Mouse (Mus musculus): Measurements from ENCODE around the gene Rel. TPM values are rescaled to one million over a fixed set of nuclear protein-coding genes. Genes with fewer than 3 reads are reported as not detected.
"Not testable (repeated sequence)": the region's sequence is repeated elsewhere in the genome, so short reads cannot be mapped to it uniquely, and the experiment has no call there.

The Rel gene
- polyA plus RNA-seq, 1 experiment from 2014 or later: 0.59 TPM

DNA sequence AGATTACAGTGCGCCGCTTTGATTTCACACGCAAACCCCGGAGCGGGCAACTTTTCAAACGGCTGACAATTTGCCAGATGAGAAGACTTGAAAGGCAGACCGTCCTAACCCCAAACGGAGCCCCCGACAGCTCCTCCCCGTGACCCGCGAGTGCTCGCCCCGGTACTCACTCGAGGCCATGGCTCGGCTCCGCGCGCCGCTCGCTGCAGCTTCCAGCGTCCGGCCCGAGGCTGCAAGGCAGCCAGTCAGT lies 335 bp downstream of the Rel start:
- H3K4me3 ChIP-seq: peak overlapping the region; percentile 79
- peaks cover 40% of the 10 kb centered on the region for H3K27me3 ChIP-seq (ENCODE audit: low read depth, poor library complexity, severe bottlenecking)
- peak overlapping the region; percentile 93 for H3K27ac ChIP-seq (replicated peaks)
- under 1% methylated on average over 24 of the region's 24 CpGs for WGBS
- H3K9me3 ChIP-seq (replicated peaks): no peaks in the 10 kb centered on the region
- H3K4me1 ChIP-seq: peaks cover 10% of the 10 kb centered on the region
- no peaks in the 10 kb centered on the region for H3K36me3 ChIP-seq
- DNase-seq (ENCODE audit: low spot score): peak; percentile 86

DNA sequence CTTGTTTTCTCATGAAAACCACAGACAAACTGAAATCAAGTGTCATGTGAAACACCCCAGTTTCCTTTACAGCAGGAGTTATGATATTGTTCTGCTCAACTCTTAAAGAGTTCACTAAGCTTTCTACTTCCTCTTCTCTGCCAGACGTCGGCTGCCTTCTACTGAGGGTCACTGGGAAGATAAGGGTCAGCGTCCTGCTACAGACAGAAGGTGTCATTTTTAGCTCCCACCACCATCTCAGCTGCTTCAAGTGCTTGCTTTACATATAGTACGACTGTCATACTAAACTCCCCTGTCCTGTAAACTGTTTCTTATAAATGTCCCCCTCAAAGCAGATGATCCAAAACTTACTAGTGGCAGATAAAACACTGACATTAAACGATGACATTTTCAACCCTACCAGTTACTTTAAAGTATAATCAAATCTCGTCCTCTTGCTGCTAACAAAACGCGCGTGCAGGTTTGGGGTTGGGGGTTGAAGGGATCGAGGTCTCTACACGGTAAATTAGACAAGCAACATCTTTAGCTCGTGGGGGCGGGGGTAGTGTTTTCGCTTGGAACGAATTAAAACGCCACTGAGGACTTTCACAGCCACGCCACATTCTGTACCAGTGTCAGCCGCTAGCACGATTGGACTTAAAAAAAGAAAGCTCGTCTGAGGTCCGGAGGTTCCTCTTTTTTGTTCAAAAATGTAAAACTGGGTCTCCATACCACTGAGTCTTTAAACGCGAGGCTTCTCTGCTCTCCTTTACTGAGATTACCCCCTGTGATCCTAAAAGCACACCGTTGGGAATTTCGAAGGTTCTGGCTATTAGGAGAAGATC lies 872 bp downstream of the Rel start:
- Histone ChIP-seq H3K36me3 (no peaks in the 10 kb centered on the region), H3K4me3 (peak overlapping the region; percentile 79), H3K27ac (replicated peaks) (peak overlapping the region; percentile 93), H3K27me3 (ENCODE audit: low read depth, poor library complexity, severe bottlenecking) (peaks cover 40% of the 10 kb centered on the region), H3K4me1 (peaks cover 10% of the 10 kb centered on the region), H3K9me3 (replicated peaks) (no peaks in the 10 kb centered on the region)
- under 1% methylated on average over 25 of the region's 25 CpGs for WGBS
- DNase-seq (ENCODE audit: low spot score): peak; percentile 20

DNA sequence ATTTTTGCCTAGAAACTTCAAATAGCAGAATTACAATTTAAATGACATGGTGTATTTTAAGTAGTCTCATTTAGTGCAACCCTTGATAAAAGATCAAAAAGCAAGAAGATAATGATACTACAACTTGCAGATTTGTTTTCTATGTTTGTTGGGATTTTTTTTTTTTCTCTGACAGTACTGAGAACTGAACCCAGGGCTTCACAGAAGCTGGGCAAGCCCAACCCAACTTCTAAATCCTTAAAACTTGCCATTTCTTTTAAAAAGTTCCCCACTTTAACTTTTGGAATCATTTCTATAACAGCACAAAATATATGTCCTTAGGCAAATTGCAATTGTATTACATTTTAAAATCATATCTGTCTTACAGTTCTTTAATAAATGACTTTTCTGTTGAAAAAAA lies 1.7 kb downstream of the Rel start:
- DNase-seq (ENCODE audit: low spot score): no peak
- Histone ChIP-seq H3K9me3 (replicated peaks) (no peaks in the 10 kb centered on the region), H3K27me3 (ENCODE audit: low read depth, poor library complexity, severe bottlenecking) (peaks cover 40% of the 10 kb centered on the region), H3K27ac (replicated peaks) (no peak overlapping the region), H3K4me1 (peaks cover 10% of the 10 kb centered on the region), H3K36me3 (no peaks in the 10 kb centered on the region), H3K4me3 (no peak overlapping the region)

DNA sequence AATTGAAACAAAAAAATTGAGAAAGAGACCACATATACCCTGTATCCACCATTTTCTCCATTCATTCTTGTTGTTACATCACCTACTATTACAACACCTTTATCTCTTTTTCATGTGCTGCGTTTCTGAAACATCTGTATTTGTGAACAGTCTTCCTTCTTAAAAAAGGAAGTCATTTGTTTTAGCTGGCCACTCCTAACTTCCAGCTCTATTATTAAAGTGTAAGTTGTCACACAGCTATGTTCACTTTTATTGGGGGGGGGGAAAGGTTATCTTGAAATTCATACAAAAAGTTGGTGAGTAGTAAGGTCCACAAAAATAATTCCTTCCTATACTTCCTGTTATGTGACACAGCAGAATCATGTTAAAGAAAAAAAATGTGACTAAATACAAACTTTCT lies 2.8 kb downstream of the Rel start:
- H3K9me3 ChIP-seq (replicated peaks): no peaks in the 10 kb centered on the region
- no peaks in the 10 kb centered on the region for H3K36me3 ChIP-seq
- peaks cover 10% of the 10 kb centered on the region for H3K4me1 ChIP-seq
- DNase-seq (ENCODE audit: low spot score): no peak
- H3K27ac ChIP-seq (replicated peaks): no peak overlapping the region
- 85% methylated on average over 1 of the region's 1 CpGs for WGBS
- H3K27me3 ChIP-seq (ENCODE audit: low read depth, poor library complexity, severe bottlenecking): peaks cover 33% of the 10 kb centered on the region
- H3K4me3 ChIP-seq: no peak overlapping the region

DNA sequence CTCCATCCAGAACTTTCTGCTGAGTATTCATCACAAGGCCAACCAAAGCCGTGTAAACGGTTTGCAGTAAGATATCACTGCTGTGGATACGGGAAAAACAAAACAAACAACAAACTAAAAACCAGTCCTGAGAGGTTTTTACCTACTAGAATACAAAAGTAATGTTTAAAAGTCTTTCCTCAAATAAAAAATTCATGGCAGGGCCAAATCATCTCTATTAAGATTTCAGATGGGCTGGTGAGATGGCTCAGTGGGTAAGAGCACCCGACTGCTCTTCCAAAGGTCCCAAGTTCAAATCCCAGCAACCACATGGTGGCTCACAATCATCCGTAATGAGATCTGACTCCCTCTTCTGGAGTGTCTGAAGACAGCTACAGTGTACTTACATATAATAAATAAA lies 3.4 kb downstream of the Rel start:
- not testable (repeated sequence) for H3K4me3 ChIP-seq; H3K4me1 ChIP-seq; H3K36me3 ChIP-seq; DNase-seq (ENCODE audit: low spot score); H3K27ac ChIP-seq (replicated peaks); H3K9me3 ChIP-seq (replicated peaks)
- peaks cover 27% of the 10 kb centered on the region for H3K27me3 ChIP-seq (ENCODE audit: low read depth, poor library complexity, severe bottlenecking)
- 75% methylated on average over 5 of the region's 5 CpGs for WGBS

DNA sequence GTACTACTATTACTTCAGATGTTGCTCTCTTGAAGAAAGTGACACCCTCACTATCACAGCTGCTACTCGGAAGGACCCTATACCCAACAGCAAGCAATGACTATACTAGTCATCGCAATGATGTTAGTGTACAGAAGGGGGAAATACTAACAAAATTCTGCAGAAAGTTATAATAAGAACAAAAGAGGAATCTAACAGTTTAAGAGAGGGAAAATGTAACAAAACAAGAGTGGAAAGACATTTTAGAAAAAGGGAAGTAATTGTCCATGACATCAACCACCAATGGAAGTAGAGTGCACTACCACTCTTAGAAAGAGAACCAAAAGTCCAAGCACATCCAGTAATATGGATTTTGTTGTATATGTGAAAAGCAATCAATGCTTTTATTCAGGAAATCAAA lies 8.1 kb downstream of the Rel start:
- Histone ChIP-seq H3K27ac (replicated peaks) (no peak overlapping the region), H3K9me3 (replicated peaks) (no peaks in the 10 kb centered on the region), H3K36me3 (no peaks in the 10 kb centered on the region), H3K4me1 (no peaks in the 10 kb centered on the region), H3K27me3 (ENCODE audit: low read depth, poor library complexity, severe bottlenecking) (no peaks in the 10 kb centered on the region), H3K4me3 (no peak overlapping the region)
- DNase-seq (ENCODE audit: low spot score): no peak
- WGBS: 96% methylated on average over 2 of the region's 2 CpGs

DNA sequence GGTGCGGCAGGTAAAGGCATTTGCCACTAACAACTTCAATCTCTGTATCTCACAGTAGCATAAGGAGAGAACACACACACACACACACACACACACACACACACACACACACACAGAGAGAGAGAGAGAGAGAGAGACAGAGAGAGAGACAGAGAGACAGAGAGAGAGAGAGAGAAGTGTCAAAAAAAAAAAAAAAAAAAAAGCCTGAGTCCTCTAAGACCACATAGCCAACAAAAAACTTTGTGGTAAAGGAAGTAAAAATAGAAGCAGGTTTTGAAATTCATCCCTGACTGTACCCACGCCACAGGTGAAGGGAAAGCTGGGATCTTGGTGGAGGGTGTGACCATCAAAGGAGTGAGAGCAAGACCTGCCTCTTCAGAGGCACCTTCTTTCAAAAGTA lies 12.6 kb downstream of the Rel start:
- WGBS: 88% methylated on average over 2 of the region's 2 CpGs
- DNase-seq (ENCODE audit: low spot score): no peak
- H3K27ac ChIP-seq (replicated peaks): no peak overlapping the region

DNA sequence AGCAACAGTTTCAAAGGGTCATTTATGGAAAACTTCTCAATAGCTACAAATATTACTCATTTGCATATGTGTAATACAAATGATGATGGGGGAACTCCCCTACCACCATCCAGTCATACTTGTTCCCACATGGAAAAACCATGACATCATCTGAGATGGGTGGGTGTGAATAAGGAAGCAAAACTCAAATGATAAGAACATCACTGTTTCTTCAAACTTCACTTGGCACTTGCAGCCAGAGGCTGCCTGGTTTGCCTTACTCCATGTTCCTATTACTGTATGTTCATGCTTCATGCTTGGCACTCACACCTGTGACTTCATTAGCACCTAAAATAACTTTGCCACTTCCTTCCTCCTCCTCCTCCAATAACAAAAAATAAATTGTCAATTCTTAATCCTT lies 16.4 kb downstream of the Rel start:
- Histone ChIP-seq H3K27ac (replicated peaks) (no peak overlapping the region), H3K36me3 (no peaks in the 10 kb centered on the region), H3K9me3 (replicated peaks) (no peaks in the 10 kb centered on the region), H3K27me3 (ENCODE audit: low read depth, poor library complexity, severe bottlenecking) (no peaks in the 10 kb centered on the region), H3K4me1 (no peaks in the 10 kb centered on the region), H3K4me3 (no peak overlapping the region)
- DNase-seq (ENCODE audit: low spot score): no peak

More for the DNA sequence above, 12.6 kb downstream of the Rel start:
- no peaks in the 10 kb centered on the region for H3K36me3 ChIP-seq
- H3K9me3 ChIP-seq (replicated peaks): no peaks in the 10 kb centered on the region
- H3K4me3 ChIP-seq: no peak overlapping the region
- H3K27me3 ChIP-seq (ENCODE audit: low read depth, poor library complexity, severe bottlenecking): no peaks in the 10 kb centered on the region
- no peaks in the 10 kb centered on the region for H3K4me1 ChIP-seq

DNA sequence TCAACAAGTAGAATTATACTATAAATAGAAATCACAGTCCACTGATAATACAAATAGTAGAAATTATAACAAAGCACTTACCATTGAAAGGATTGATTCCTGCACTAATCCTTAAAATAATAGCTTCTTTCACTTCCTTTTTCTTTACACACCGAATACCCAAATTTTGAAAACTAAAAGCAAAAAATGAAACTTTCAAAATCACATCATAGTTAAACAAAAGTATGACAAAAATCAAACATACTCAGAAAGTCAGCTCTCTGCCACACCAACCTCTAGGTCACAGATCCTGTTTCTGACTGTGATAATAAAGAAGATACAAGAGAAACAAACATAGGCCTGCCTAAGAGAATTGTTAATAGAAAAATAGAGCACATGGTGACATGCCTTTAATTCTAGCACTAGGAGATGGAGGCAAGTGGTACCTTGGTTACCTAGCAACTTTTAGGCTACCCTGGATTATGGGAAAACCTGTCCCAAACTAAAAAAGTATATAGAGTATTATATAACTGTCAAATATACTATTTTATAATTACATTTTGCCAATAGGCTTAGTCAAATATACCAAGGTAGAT lies 17.5 kb downstream of the Rel start:
- 91% methylated on average over 1 of the region's 1 CpGs for WGBS
- no peaks in the 10 kb centered on the region for H3K9me3 ChIP-seq (replicated peaks)

DNA sequence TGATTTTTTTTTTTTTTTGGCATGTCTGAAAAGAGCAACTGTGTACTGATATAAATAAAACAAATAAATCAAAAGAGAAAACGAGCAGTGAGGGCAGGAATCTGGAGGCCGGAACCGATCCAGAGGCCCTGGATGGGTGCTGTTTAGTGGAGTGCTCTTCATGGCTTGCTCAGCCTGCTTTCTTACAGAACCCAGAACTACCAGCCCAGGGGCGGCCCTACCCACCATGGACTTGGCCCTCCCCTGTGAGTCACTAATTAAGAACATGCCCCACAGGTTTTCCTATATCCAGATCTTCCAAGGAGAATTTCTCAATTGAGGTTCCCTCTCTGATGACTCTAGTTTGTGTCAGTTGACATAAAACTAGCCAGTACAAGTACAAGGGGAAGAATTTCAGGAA lies 24.7 kb downstream of the Rel start:
- no peak for DNase-seq (ENCODE audit: low spot score)
- Histone ChIP-seq H3K9me3 (replicated peaks) (no peaks in the 10 kb centered on the region), H3K36me3 (no peaks in the 10 kb centered on the region), H3K27me3 (ENCODE audit: low read depth, poor library complexity, severe bottlenecking) (no peaks in the 10 kb centered on the region), H3K4me1 (no peaks in the 10 kb centered on the region), H3K4me3 (no peak overlapping the region), H3K27ac (replicated peaks) (no peak overlapping the region)
- 76% methylated on average over 4 of the region's 4 CpGs for WGBS

More for the DNA sequence above, 17.5 kb downstream of the Rel start:
- Histone ChIP-seq H3K36me3 (no peaks in the 10 kb centered on the region), H3K27me3 (ENCODE audit: low read depth, poor library complexity, severe bottlenecking) (no peaks in the 10 kb centered on the region), H3K4me1 (no peaks in the 10 kb centered on the region), H3K4me3 (no peak overlapping the region), H3K27ac (replicated peaks) (no peak overlapping the region)
- no peak for DNase-seq (ENCODE audit: low spot score)

DNA sequence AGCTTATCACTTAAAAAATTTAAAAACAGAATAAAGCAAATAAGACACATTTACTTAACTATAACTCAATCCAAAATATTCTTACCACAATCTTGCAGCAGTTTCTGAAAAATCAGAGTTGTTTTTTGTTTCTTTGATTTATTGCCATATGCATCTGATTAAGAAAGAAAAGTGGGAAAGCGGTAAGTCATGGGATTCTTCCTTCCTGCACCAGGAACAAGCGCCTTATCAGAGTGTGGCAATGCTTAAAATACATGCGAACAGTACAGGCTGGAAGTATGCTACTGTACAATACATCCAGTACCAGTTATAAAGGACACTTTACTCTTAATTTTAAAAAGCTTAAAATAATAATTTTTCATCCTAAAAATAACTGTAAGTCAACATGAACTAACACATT lies 26.4 kb downstream of the Rel start:
- WGBS: 95% methylated on average over 3 of the region's 3 CpGs
- no peak overlapping the region for H3K27ac ChIP-seq (replicated peaks)
- no peaks in the 10 kb centered on the region for H3K4me1 ChIP-seq
- H3K27me3 ChIP-seq (ENCODE audit: low read depth, poor library complexity, severe bottlenecking): no peaks in the 10 kb centered on the region
- H3K9me3 ChIP-seq (replicated peaks): no peaks in the 10 kb centered on the region
- no peaks in the 10 kb centered on the region for H3K36me3 ChIP-seq
- no peak for DNase-seq (ENCODE audit: low spot score)
- H3K4me3 ChIP-seq: no peak overlapping the region

DNA sequence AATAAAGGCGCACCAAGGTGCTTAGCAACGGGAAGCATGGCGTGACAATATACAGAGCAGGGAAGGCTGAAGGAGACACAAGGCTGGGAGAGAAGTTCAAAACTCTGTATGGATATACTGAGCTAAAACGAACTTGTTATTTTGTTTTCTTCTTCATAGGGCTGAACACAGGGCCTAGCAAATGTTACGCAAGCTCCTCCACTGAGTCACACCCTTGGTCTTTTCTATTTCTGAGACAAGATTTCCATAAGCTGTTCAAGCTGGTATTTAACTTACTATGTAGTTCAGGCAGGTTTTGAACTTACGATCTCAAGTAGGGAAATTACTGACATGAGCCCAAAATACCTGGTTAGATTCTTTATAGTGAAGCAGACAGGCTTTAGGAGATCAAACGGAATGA lies 29.4 kb downstream of the Rel start:
- no peak overlapping the region for H3K27ac ChIP-seq (replicated peaks)
- no peaks in the 10 kb centered on the region for H3K9me3 ChIP-seq (replicated peaks)
- no peak overlapping the region for H3K4me3 ChIP-seq
- no peaks in the 10 kb centered on the region for H3K27me3 ChIP-seq (ENCODE audit: low read depth, poor library complexity, severe bottlenecking)
- no peaks in the 10 kb centered on the region for H3K4me1 ChIP-seq
- DNase-seq (ENCODE audit: low spot score): no peak
- 91% methylated on average over 7 of the region's 7 CpGs for WGBS
- no peaks in the 10 kb centered on the region for H3K36me3 ChIP-seq

DNA sequence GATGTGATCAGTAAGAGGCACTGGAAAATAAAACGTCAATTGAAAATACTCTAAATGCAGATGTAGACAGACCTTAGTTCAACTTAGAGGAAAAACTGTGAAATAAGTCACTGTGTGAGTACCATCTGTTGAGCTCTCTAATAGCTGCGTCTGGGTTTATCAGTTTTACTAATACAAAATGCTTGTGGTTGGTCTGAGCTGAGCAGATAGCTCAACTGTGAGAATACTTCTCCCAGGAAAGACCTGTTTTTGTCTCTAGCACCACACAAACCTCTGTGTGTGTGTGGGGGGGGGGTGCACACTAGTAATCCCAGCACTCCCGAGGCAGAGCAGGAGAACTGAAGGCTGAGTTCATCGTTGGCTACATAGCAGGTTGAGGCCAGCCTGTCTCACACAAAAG lies 29.9 kb downstream of the Rel start:
- Histone ChIP-seq H3K4me3 (no peak overlapping the region), H3K27ac (replicated peaks) (no peak overlapping the region), H3K9me3 (replicated peaks) (no peaks in the 10 kb centered on the region), H3K36me3 (no peaks in the 10 kb centered on the region), H3K27me3 (ENCODE audit: low read depth, poor library complexity, severe bottlenecking) (no peaks in the 10 kb centered on the region), H3K4me1 (no peaks in the 10 kb centered on the region)
- 79% methylated on average over 4 of the region's 4 CpGs for WGBS
- no peak for DNase-seq (ENCODE audit: low spot score)

Data from midbrain, embryonic 10.5 days (tissue).